Mouse (Mus musculus): ENCODE data around the gene Spred2. TPM values are rescaled to one million over a fixed set of nuclear protein-coding genes. Genes with fewer than 3 reads are reported as not detected.
A peak's percentile ranks its signal among the peaks of the same experiment; 100 is the strongest.

The Spred2 gene
- total RNA-seq, 2 experiments from 2014 or later = 7.2 to 7.6 TPM

- DNase-seq = no peak
These were observed 29.7 kb downstream of the Spred2 start for GRCm38 (mm10) chr11:19953919-19954318.

- DNase-seq = no peak
These were observed 30.9 kb downstream of the Spred2 start for GRCm38 (mm10) chr11:19955069-19955468.

- DNase-seq = no peak
These were observed 31.5 kb downstream of the Spred2 start for GRCm38 (mm10) chr11:19955701-19956100.

- DNase-seq = no peak
These were observed 34.8 kb downstream of the Spred2 start for GRCm38 (mm10) chr11:19959006-19959405.

- DNase-seq = no peak
These were observed 35.7 kb downstream of the Spred2 start for GRCm38 (mm10) chr11:19959897-19960296.

- no peak for DNase-seq
These were observed 36.4 kb downstream of the Spred2 start for GRCm38 (mm10) chr11:19960541-19960940.

GRCm38 (mm10) chr11:19961088-19961487 lies 36.9 kb downstream of the Spred2 start:
- DNase-seq = no peak

- no peak for DNase-seq
These were observed 37.7 kb downstream of the Spred2 start for GRCm38 (mm10) chr11:19961766-19962365.

GRCm38 (mm10) chr11:19962796-19963195 lies 38.6 kb downstream of the Spred2 start:
- no peak for DNase-seq

GRCm38 (mm10) chr11:19963717-19964141 lies 39.6 kb downstream of the Spred2 start:
- DNase-seq = no peak

GRCm38 (mm10) chr11:19964333-19964732 lies 40.2 kb downstream of the Spred2 start:
- no peak for DNase-seq

- DNase-seq = peak; percentile 59
These were observed 40.9 kb downstream of the Spred2 start for GRCm38 (mm10) chr11:19965037-19965611.

GRCm38 (mm10) chr11:19965664-19966063 lies 41.5 kb downstream of the Spred2 start:
- DNase-seq = no peak

- DNase-seq = no peak
These were observed 42.1 kb downstream of the Spred2 start for GRCm38 (mm10) chr11:19966294-19966693.

- no peak for DNase-seq
These were observed 45.4 kb downstream of the Spred2 start for GRCm38 (mm10) chr11:19969584-19969983.

GRCm38 (mm10) chr11:19971954-19972750 lies 48.0 kb downstream of the Spred2 start:
- no peak for DNase-seq

- DNase-seq = no peak
These were observed 49.0 kb downstream of the Spred2 start for GRCm38 (mm10) chr11:19973032-19973790.

- DNase-seq = no peak
These were observed 51.9 kb downstream of the Spred2 start for GRCm38 (mm10) chr11:19976032-19976431.

GRCm38 (mm10) chr11:19977687-19978086 lies 53.5 kb downstream of the Spred2 start:
- no peak for DNase-seq

GRCm38 (mm10) chr11:19979338-19979737 lies 55.2 kb downstream of the Spred2 start:
- no peak for DNase-seq

- no peak for DNase-seq
These were observed 57.9 kb downstream of the Spred2 start for GRCm38 (mm10) chr11:19982113-19982512.

GRCm38 (mm10) chr11:19982779-19983178 lies 58.6 kb downstream of the Spred2 start:
- no peak for DNase-seq

GRCm38 (mm10) chr11:19983298-19983697 lies 59.1 kb downstream of the Spred2 start:
- DNase-seq = peak; percentile 52

Data from gastrocnemius, postnatal 25 days (tissue).